Comparison of ENCODE assay signal across 20 mouse cellular contexts in genomic region chr10:13232443-13233142, GRCm38 (mm10). TPM values are rescaled to one million over a fixed set of nuclear protein-coding genes. Genes with fewer than 3 reads are reported as not detected.
DNase-seq lines count a peak whose midpoint lies in the region; ATAC-seq and TF ChIP-seq lines count a peak whose summit lies in the region.
"Had no signal": no experiment of that assay in that cellular context is flagged by ENCODE, and none has a peak within 500 bp of the region (broad histone marks: within the 10 kb centered on the region; RNA-seq: fewer than 3 reads in every experiment).

No protein-coding gene starts in this region.

- H3K9ac ChIP-seq in heart, embryonic 12.5 days: no peak overlapping the region
- no peak overlapping the region for H3K9ac ChIP-seq in hindbrain, embryonic 16.5 days (ENCODE audit: low read depth, low read length)
- H3K9ac ChIP-seq: liver, embryonic 12.5 days; neural tube, embryonic 13.5 days had no signal

- intact Hi-C loops in heart, postnatal 14 days (cut with DNase I): no loop called here

- no peak for TF ChIP-seq CTCF in cerebellum, adult 2 months (IDR thresholded peaks at IDR 0.05; ENCODE audit: borderline replicate concordance, insufficient read depth, low read depth, low read length)

- no peak for ATAC-seq in heart, embryonic 12.5 days (ENCODE audit: insufficient number of reproducible peaks, low FRiP score)
- ATAC-seq in hindbrain, embryonic 16.5 days: peak; percentile 30; the same call in 1 of the 2 replicates
- ATAC-seq: liver, embryonic 12.5 days had no signal

- H3K4me2 ChIP-seq in heart, embryonic 12.5 days: no peak overlapping the region
- no peak overlapping the region for H3K4me2 ChIP-seq in hindbrain, embryonic 16.5 days (ENCODE audit: low read length)
- H3K4me2 ChIP-seq: liver, embryonic 12.5 days; neural tube, embryonic 13.5 days had no signal

- peak; percentile 11 to 25 for DNase-seq in cerebellum, adult 2 months
- no peak for DNase-seq in cerebellum, postnatal 4 days (ENCODE audit: low spot score in 2 of 2)
- no peak for DNase-seq in heart, postnatal 14 days
- DNase-seq in ZHBTc4 (ENCODE audit: low read depth, low spot score): peak; percentile 4
- DNase-seq in adrenal gland, postnatal 25 days: no peak
- DNase-seq in urinary bladder, postnatal 25 days (ENCODE audit: low spot score): no peak
- DNase-seq: heart, adult 2 months; kidney, adult 18-20 months; lung, postnatal 14 days; thymus, postnatal 4 days had no signal

- WGBS in cerebellum, adult 2 months: 23% methylated on average over 9 of the region's 9 CpGs
- 60% methylated on average over 9 of the region's 9 CpGs for WGBS in heart, embryonic 12.5 days
- WGBS in hindbrain, embryonic 16.5 days: 32% methylated on average over 9 of the region's 9 CpGs

- no peaks in the 10 kb centered on the region for H3K27me3 ChIP-seq in cerebellum, adult 2 months (ENCODE audit: control insufficient read depth, insufficient read depth, low read length)
- no peaks in the 10 kb centered on the region for H3K27me3 ChIP-seq in heart, embryonic 12.5 days (replicated peaks)
- H3K27me3 ChIP-seq in hindbrain, embryonic 16.5 days (replicated peaks; ENCODE audit: control insufficient read depth, insufficient read depth, low read length): no peaks in the 10 kb centered on the region
- H3K27me3 ChIP-seq: liver, embryonic 12.5 days; neural tube, embryonic 13.5 days had no signal

- no peaks in the 10 kb centered on the region for H3K4me1 ChIP-seq in cerebellum, adult 2 months (ENCODE audit: control insufficient read depth, insufficient read depth, low read length)
- peaks cover 25% of the 10 kb centered on the region for H3K4me1 ChIP-seq in heart, embryonic 12.5 days (replicated peaks)
- H3K4me1 ChIP-seq in hindbrain, embryonic 16.5 days (ENCODE audit: control insufficient read depth, insufficient read depth, low read depth, low read length): no peaks in the 10 kb centered on the region

- H3K9me3 ChIP-seq in heart, embryonic 12.5 days (replicated peaks): no peaks in the 10 kb centered on the region
- no peaks in the 10 kb centered on the region for H3K9me3 ChIP-seq in hindbrain, embryonic 16.5 days (ENCODE audit: control insufficient read depth, low read length)
- H3K9me3 ChIP-seq: liver, embryonic 12.5 days; neural tube, embryonic 13.5 days had no signal

- no peak overlapping the region for H3K27ac ChIP-seq in cerebellum, adult 2 months (ENCODE audit: insufficient read depth, low read length)
- peak overlapping the region; percentile 19; the same call in 1 of the 2 replicates for H3K27ac ChIP-seq in heart, embryonic 12.5 days (ENCODE audit: poor library complexity, severe bottlenecking)
- H3K27ac ChIP-seq in hindbrain, embryonic 16.5 days (ENCODE audit: low read depth, low read length): no peak overlapping the region
- H3K27ac ChIP-seq: heart, adult 2 months; liver, embryonic 12.5 days; neural tube, embryonic 13.5 days had no signal

- no peak overlapping the region for H3K4me3 ChIP-seq in cerebellum, adult 2 months (replicated peaks; ENCODE audit: insufficient read depth, low read depth, low read length)
- no peak overlapping the region for H3K4me3 ChIP-seq in heart, embryonic 12.5 days
- no peak overlapping the region for H3K4me3 ChIP-seq in hindbrain, embryonic 16.5 days (ENCODE audit: low read length)
- H3K4me3 ChIP-seq: erythroblast, embryonic 14.5 days; heart, adult 2 months; liver, embryonic 12.5 days; neural tube, embryonic 13.5 days had no signal

- TF ChIP-seq POLR2A in cerebellum, adult 2 months (IDR thresholded peaks at IDR 0.05; ENCODE audit: borderline replicate concordance, insufficient read depth, low read length): no peak

- H3K36me3 ChIP-seq in heart, embryonic 12.5 days: peaks cover 71% of the 10 kb centered on the region
- no peaks in the 10 kb centered on the region for H3K36me3 ChIP-seq in hindbrain, embryonic 16.5 days (ENCODE audit: control insufficient read depth, insufficient read depth, low read length)
- H3K36me3 ChIP-seq: neural tube, embryonic 13.5 days had no signal

RNA-seq across cellular contexts. Expression of gene Ltv1, which starts 39.6 kb away (rescaled TPM):
- polyA plus RNA-seq in cerebellum, adult 2 months (2012; rRNA removed): 23.5 and 25.8 TPM in 2 replicates
- polyA plus RNA-seq in heart, embryonic 12.5 days (2016; fragmentation: Nextera tagmentation; extraction: Ambion mirVana): 57.3 and 65.5 TPM in 2 replicates
- 10 to 100 TPM; 19.9 to 20.1 TPM for total RNA-seq in heart, postnatal 14 days (2021)
- polyA plus RNA-seq in hindbrain, embryonic 16.5 days (2015; fragmentation: Nextera tagmentation; extraction: Ambion mirVana): 30.8 and 36.0 TPM in 2 replicates
- 36.5 and 37.0 TPM in 2 replicates for total RNA-seq in adrenal gland, postnatal 25 days (2021)

RNA-seq across cellular contexts. Expression of gene Zc2hc1b, which starts 54.8 kb away (rescaled TPM):
- polyA plus RNA-seq in cerebellum, adult 2 months (2012; rRNA removed): not detected in 2 replicates
- not detected in 2 replicates for polyA plus RNA-seq in heart, embryonic 12.5 days (2016; fragmentation: Nextera tagmentation; extraction: Ambion mirVana)
- total RNA-seq in heart, postnatal 14 days (2021): not detected
- not detected in 2 replicates for polyA plus RNA-seq in hindbrain, embryonic 16.5 days (2015; fragmentation: Nextera tagmentation; extraction: Ambion mirVana)
- total RNA-seq in adrenal gland, postnatal 25 days (2021): not detected in 2 replicates
- total RNA-seq: adrenal gland, adult 18-20 months; heart, adult 2 months; hematopoietic stem cell, adult 5-6 weeks; left cerebral cortex, postnatal 36 days had no signal
- polyA plus RNA-seq: cortical plate, adult 2 months; erythroblast, embryonic 14.5 days; heart, adult 2 months; liver, embryonic 12.5 days; neural tube, embryonic 13.5 days; small intestine, adult 2 months had no signal

Comparison
In these comparisons a context has a peak if more than half of its experiments do, and no peak if none do; other contexts are left out.
1. DNase-seq: peak in cerebellum, adult 2 months (2 of 2) and ZHBTc4 (single experiment); none in cerebellum, postnatal 4 days (0 of 2), heart, postnatal 14 days (0 of 2), adrenal gland, postnatal 25 days (single experiment) and urinary bladder, postnatal 25 days (single experiment).